Comparison of ENCODE assay signal across 20 mouse cellular contexts in the genomic region with DNA sequence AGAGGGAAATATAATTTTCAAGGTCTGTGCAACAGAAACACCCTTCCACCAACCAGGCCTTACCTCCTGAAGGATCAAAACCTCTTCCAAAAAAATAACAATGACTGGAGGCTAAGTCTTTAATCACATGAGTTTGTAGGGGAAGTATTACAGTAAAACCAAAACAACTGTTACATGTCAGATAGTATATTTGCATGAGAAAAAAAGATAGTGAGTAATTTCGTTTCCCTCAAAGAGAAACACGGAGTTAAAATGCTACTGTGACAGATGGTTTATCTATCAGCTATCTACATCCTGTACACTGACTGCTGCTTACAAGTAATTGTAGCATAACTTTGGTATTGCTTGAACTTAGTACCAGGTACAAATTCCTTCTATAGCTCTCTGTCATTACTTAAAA.
A peak's percentile ranks its signal among the peaks of the same experiment; 100 is the strongest.
DNase-seq lines count a peak whose midpoint lies in the region; TF ChIP-seq lines count a peak whose summit lies in the region.
"Had no signal": no experiment of that assay in that cellular context is flagged by ENCODE, and none has a peak within 500 bp of the region (broad histone marks: within the 10 kb centered on the region; RNA-seq: fewer than 3 reads in every experiment).

No protein-coding gene starts in this region.

- H3K9ac ChIP-seq in CH12.LX (ENCODE audit: insufficient read depth, low read depth) = no peak overlapping the region

- H3K27ac ChIP-seq in CH12.LX (ENCODE audit: insufficient read depth, low read depth) = no peak overlapping the region

- dilution Hi-C loops in CH12.LX (cut with MboI; ENCODE audit: extremely low pct_ligation_motif_present, extremely low pct_unique_long_range_greater_than_20kb, low sequenced_read_pairs) = no loop called here

- TF ChIP-seq EP300 in CH12.LX (IDR thresholded peaks at IDR 0.05; ENCODE audit: low read length) = peak; percentile 82

- H3K4me3 ChIP-seq in CH12.LX (replicated peaks in 1 of 3; ENCODE audit: low read depth in 2 of 3, low read length in 2 of 3, poor library complexity in 1 of 3) = no peak overlapping the region

- in situ Hi-C loops in CH12.LX (cut with MboI; ENCODE audit: low pct_ligation_motif_present, low pct_unique_long_range_greater_than_20kb, low sequenced_read_pairs) = no loop called here

- H3K79me2 ChIP-seq in CH12.LX (replicated peaks; ENCODE audit: control insufficient read depth, extremely low read depth, insufficient read depth, poor library complexity, severe bottlenecking) = no peaks in the 10 kb centered on the region

- no peaks in the 10 kb centered on the region for H3K36me3 ChIP-seq in CH12.LX (replicated peaks in 1 of 2; ENCODE audit: control insufficient read depth in 1 of 2, insufficient read depth in 1 of 2, low read length in 1 of 2)
- H3K36me3 ChIP-seq: G1E had no signal

- TF ChIP-seq RAD21 in CH12.LX (IDR thresholded peaks at IDR 0.05; ENCODE audit: low read depth, low read length) = no peak

- peaks cover 0 to 14% of the 10 kb centered on the region in 2 experiments; a peak in 2 of 4 replicates for H3K4me1 ChIP-seq in CH12.LX (ENCODE audit: control insufficient read depth in 1 of 2, insufficient read depth in 2 of 2)

- DNase-seq in 416B (ENCODE audit: low read depth) = peak; percentile 41
- DNase-seq in A20 (ENCODE audit: low read depth, low spot score) = peak; percentile 55
- DNase-seq in CH12.LX (ENCODE audit: extremely low read depth) = peak; percentile 35
- no peak for DNase-seq in right cerebral cortex, postnatal 36 days (ENCODE audit: low spot score in 2 of 2)
- no peak for DNase-seq in urinary bladder, postnatal 36 days (ENCODE audit: low spot score in 2 of 2)
- DNase-seq in layer of hippocampus, adult 8-10 months (ENCODE audit: low spot score in 2 of 2) = no peak
- DNase-seq: adrenal gland, adult 2 months; adrenal gland, adult 8-10 months; adrenal gland, postnatal 10 days; adrenal gland, postnatal 14 days; adrenal gland, postnatal 25 days; adrenal gland, postnatal 36 days; B cell, adult 2 months; cerebellum, adult 11 months; cerebellum, adult 11-12 months; cerebellum, adult 18-20 months; cerebellum, adult 2 months; cerebellum, adult 8-10 months; cerebellum, adult 9-10 months had no signal

- H3K27me3 ChIP-seq in CH12.LX (replicated peaks) = no peaks in the 10 kb centered on the region

- no peak overlapping the region for H3K4me2 ChIP-seq in CH12.LX (ENCODE audit: insufficient read depth, low read depth, poor library complexity, severe bottlenecking)

- H3K9me3 ChIP-seq in CH12.LX (replicated peaks; ENCODE audit: low read length) = no peaks in the 10 kb centered on the region
- H3K9me3 ChIP-seq: G1E had no signal

- no peak for TF ChIP-seq CTCF in CH12.LX (conservative IDR thresholded peaks at IDR 0.05 in 1 of 2, IDR thresholded peaks at IDR 0.05 in 1 of 2; ENCODE audit: low read depth in 2 of 2, low read length in 2 of 2)

- TF ChIP-seq POLR2A in CH12.LX (IDR thresholded peaks at IDR 0.05; ENCODE audit: low read depth, low read length) = no peak

TF ChIP-seq in CH12.LX, 34 proteins besides CTCF, POLR2A, EP300 and RAD21:
- TF ChIP-seq POLR2AphosphoS2 (IDR thresholded peaks at IDR 0.05; ENCODE audit: low read depth, low read length) (no peak), USF2 (conservative IDR thresholded peaks at IDR 0.05; ENCODE audit: low read depth, low read length) (no peak), MAZ (IDR thresholded peaks at IDR 0.05; ENCODE audit: low read depth, low read length) (no peak), TCF12 (IDR thresholded peaks at IDR 0.05; ENCODE audit: low read depth, low read length) (peak; percentile 38; the same call in 1 of the 2 replicates), MAX (IDR thresholded peaks at IDR 0.05; ENCODE audit: low read length) (no peak), TBP (conservative IDR thresholded peaks at IDR 0.05; ENCODE audit: low read depth, low read length) (no peak), MXI1 (IDR thresholded peaks at IDR 0.05; ENCODE audit: low read depth, low read length) (no peak), JUND (conservative IDR thresholded peaks at IDR 0.05; ENCODE audit: low read depth, low read length) (no peak; the same call in 1 of the 2 replicates), JUN (IDR thresholded peaks at IDR 0.05; ENCODE audit: insufficient read depth, low read depth, low read length) (peak; percentile 70), ETS1 (conservative IDR thresholded peaks at IDR 0.05; ENCODE audit: low read depth, low read length) (peak; percentile 53), RCOR1 (conservative IDR thresholded peaks at IDR 0.05; ENCODE audit: low read depth, low read length) (no peak), ZNF384 (IDR thresholded peaks at IDR 0.05; ENCODE audit: low read depth, low read length) (peak; percentile 78), GABPA (IDR thresholded peaks at IDR 0.05; ENCODE audit: insufficient replicate concordance, low read depth, low read length) (no peak), ZC3H11A (IDR thresholded peaks at IDR 0.05; ENCODE audit: low read depth, low read length) (no peak), ELF1 (IDR thresholded peaks at IDR 0.05; ENCODE audit: low read depth, low read length) (no peak), UBTF (IDR thresholded peaks at IDR 0.05; ENCODE audit: low read depth, low read length) (no peak), BHLHE40 (IDR thresholded peaks at IDR 0.05; ENCODE audit: low read depth, low read length) (peak; percentile 52; the same call in 1 of the 2 replicates), NELFE (IDR thresholded peaks at IDR 0.05; ENCODE audit: low read depth, low read length) (no peak), CHD2 (IDR thresholded peaks at IDR 0.05; ENCODE audit: low read length) (no peak), MEF2A (IDR thresholded peaks at IDR 0.05; ENCODE audit: borderline replicate concordance, low read depth, low read length) (0 out of 2 replicates have a peak, but pooled peaks have one; percentile 19), SMC3 (IDR thresholded peaks at IDR 0.05; ENCODE audit: low read depth, low read length) (no peak), IRF4 (IDR thresholded peaks at IDR 0.05; ENCODE audit: low read depth, low read length) (peak; percentile 80), E2F4 (IDR thresholded peaks at IDR 0.05; ENCODE audit: insufficient replicate concordance, low read depth, low read length) (no peak), MYC (IDR thresholded peaks at IDR 0.05; ENCODE audit: low read depth, low read length) (no peak)
TF ChIP-seq in CH12.LX: peak in this region for 7.

Comparison
In these comparisons a context has a peak if more than half of its experiments do, and no peak if none do; other contexts are left out.
1. DNase-seq: peak in 416B (single experiment), A20 (single experiment) and CH12.LX (single experiment); none in right cerebral cortex, postnatal 36 days (0 of 2), urinary bladder, postnatal 36 days (0 of 2) and layer of hippocampus, adult 8-10 months (0 of 2).